Mouse (Mus musculus): ENCODE measurements around the gene Fkbp10. TPM values are rescaled to one million over a fixed set of nuclear protein-coding genes. Genes with fewer than 3 reads are reported as not detected.

Fkbp10 gene
- polyA plus RNA-seq, 1 experiment from 2014 or later, result 23.3 TPM

- no peaks in the 10 kb centered on the region for H3K9me3 ChIP-seq
- H3K4me3 ChIP-seq, result no peak overlapping the region
- H3K27me3 ChIP-seq (replicated peaks), result no peaks in the 10 kb centered on the region
- no peak overlapping the region for H3K9ac ChIP-seq
- H3K27ac ChIP-seq, result peak overlapping the region; percentile 27
- H3K4me1 ChIP-seq, result no peaks in the 10 kb centered on the region
- no peak overlapping the region for H3K4me2 ChIP-seq
- H3K36me3 ChIP-seq (replicated peaks), result peaks cover 12% of the 10 kb centered on the region; the same call in 1 of the 2 replicates
- 73% methylated on average over 9 of the region's 9 CpGs for WGBS
- no peak for ATAC-seq (replicated peaks)
Measured at GRCm38 (mm10) chr11:100428612-100429199, 13.2 kb downstream of the Fkbp10 start.

GRCm38 (mm10) chr11:100430052-100430451, 14.6 kb downstream of the Fkbp10 start:
- no peak for ATAC-seq (replicated peaks)
- H3K27me3 ChIP-seq (replicated peaks), result no peaks in the 10 kb centered on the region
- H3K36me3 ChIP-seq (replicated peaks), result peaks cover 12% of the 10 kb centered on the region; the same call in 1 of the 2 replicates
- no peaks in the 10 kb centered on the region for H3K9me3 ChIP-seq
- H3K4me1 ChIP-seq, result no peaks in the 10 kb centered on the region
- no peak overlapping the region for H3K9ac ChIP-seq
- H3K27ac ChIP-seq, result no peak overlapping the region
- no peak overlapping the region for H3K4me3 ChIP-seq
- no peak overlapping the region for H3K4me2 ChIP-seq
- 84% methylated on average over 7 of the region's 7 CpGs for WGBS

- Histone ChIP-seq H3K9me3 (no peaks in the 10 kb centered on the region), H3K27ac (no peak overlapping the region), H3K9ac (no peak overlapping the region), H3K36me3 (replicated peaks) (peaks cover 16% of the 10 kb centered on the region; the same call in 1 of the 2 replicates), H3K4me2 (no peak overlapping the region), H3K4me3 (no peak overlapping the region), H3K27me3 (replicated peaks) (no peaks in the 10 kb centered on the region), H3K4me1 (no peaks in the 10 kb centered on the region)
- no peak for ATAC-seq (replicated peaks)
- 98% methylated on average over 5 of the region's 5 CpGs for whole genome bisulfite sequencing
Measured at GRCm38 (mm10) chr11:100432002-100432401, 16.5 kb downstream of the Fkbp10 start.

- H3K9me3 ChIP-seq, result no peaks in the 10 kb centered on the region
- no peak overlapping the region for H3K9ac ChIP-seq
- no peak overlapping the region for H3K4me3 ChIP-seq
- peaks cover 9% of the 10 kb centered on the region; the same call in 1 of the 2 replicates for H3K36me3 ChIP-seq (replicated peaks)
- no peak overlapping the region for H3K27ac ChIP-seq
- H3K4me2 ChIP-seq, result no peak overlapping the region
- 36% methylated on average over 9 of the region's 9 CpGs for WGBS
- no peaks in the 10 kb centered on the region for H3K27me3 ChIP-seq (replicated peaks)
- peaks cover 17% of the 10 kb centered on the region for H3K4me1 ChIP-seq
- no peak for ATAC-seq (replicated peaks)
Measured at GRCm38 (mm10) chr11:100435678-100436246, 20.3 kb downstream of the Fkbp10 start.

GRCm38 (mm10) chr11:100437901-100438300, 22.4 kb downstream of the Fkbp10 start:
- 80% methylated on average over 1 of the region's 1 CpGs for WGBS
- Histone ChIP-seq H3K4me1 (peaks cover 23% of the 10 kb centered on the region), H3K36me3 (replicated peaks) (peaks cover 6% of the 10 kb centered on the region; the same call in 1 of the 2 replicates), H3K9me3 (no peaks in the 10 kb centered on the region), H3K9ac (no peak overlapping the region), H3K27ac (no peak overlapping the region), H3K4me3 (no peak overlapping the region), H3K4me2 (no peak overlapping the region), H3K27me3 (replicated peaks) (no peaks in the 10 kb centered on the region)
- no peak for ATAC-seq (replicated peaks)

- ATAC-seq (replicated peaks), result peak; percentile 96
- Histone ChIP-seq H3K36me3 (replicated peaks) (no peaks in the 10 kb centered on the region; the same call in 1 of the 2 replicates), H3K27ac (peak overlapping the region; percentile 76), H3K4me2 (peak overlapping the region; percentile 59), H3K4me1 (peaks cover 23% of the 10 kb centered on the region), H3K9ac (peak overlapping the region; percentile 66), H3K9me3 (no peaks in the 10 kb centered on the region), H3K4me3 (peak overlapping the region; percentile 54), H3K27me3 (replicated peaks) (no peaks in the 10 kb centered on the region)
- 2% methylated on average over 45 of the region's 52 CpGs for WGBS
Measured at GRCm38 (mm10) chr11:100440691-100441522, 25.4 kb downstream of the Fkbp10 start.

GRCm38 (mm10) chr11:100441797-100442196, 26.3 kb downstream of the Fkbp10 start, which contains the start of the genes Nt5c3b and Klhl10:
Gene Nt5c3b, minus strand, starts transcription at chr11:100441808.
Gene Klhl10, plus strand, starts transcription at chr11:100441917.
- ATAC-seq (replicated peaks), result no peak
- H3K9ac ChIP-seq, result peak within 1 kb of the TSS; percentile 66

GRCm38 (mm10) chr11:100442625-100443024, 27.1 kb downstream of the Fkbp10 start:
- no peak overlapping the region for H3K4me3 ChIP-seq
- H3K9me3 ChIP-seq, result no peaks in the 10 kb centered on the region
- no peaks in the 10 kb centered on the region for H3K36me3 ChIP-seq (replicated peaks)
- ATAC-seq (replicated peaks), result no peak
- H3K4me1 ChIP-seq, result peaks cover 23% of the 10 kb centered on the region
- H3K27me3 ChIP-seq (replicated peaks), result no peaks in the 10 kb centered on the region
- no peak overlapping the region for H3K9ac ChIP-seq
- no peak overlapping the region for H3K4me2 ChIP-seq
- H3K27ac ChIP-seq, result no peak overlapping the region
- WGBS, result 83% methylated on average over 6 of the region's 6 CpGs

More at GRCm38 (mm10) chr11:100441797-100442196, 26.3 kb downstream of the Fkbp10 start, which contains the start of the genes Nt5c3b and Klhl10:
- Histone ChIP-seq H3K36me3 (replicated peaks) (no peaks in the 10 kb centered on the region), H3K27me3 (replicated peaks) (no peaks in the 10 kb centered on the region), H3K27ac (peak within 1 kb of the TSS; percentile 76), H3K9me3 (no peaks in the 10 kb centered on the region), H3K4me3 (peak within 1 kb of the TSS; percentile 54), H3K4me1 (peaks cover 23% of the 10 kb centered on the region), H3K4me2 (peak within 1 kb of the TSS; percentile 59)
- whole genome bisulfite sequencing, result 87% methylated on average over 8 of the region's 8 CpGs

- ATAC-seq (replicated peaks), result no peak
- H3K4me1 ChIP-seq, result no peaks in the 10 kb centered on the region
- peaks cover 8% of the 10 kb centered on the region for H3K36me3 ChIP-seq (replicated peaks)
- no peak overlapping the region for H3K27ac ChIP-seq
- no peak overlapping the region for H3K4me3 ChIP-seq
- no peak overlapping the region for H3K9ac ChIP-seq
- no peaks in the 10 kb centered on the region for H3K9me3 ChIP-seq
- no peaks in the 10 kb centered on the region for H3K27me3 ChIP-seq (replicated peaks)
- WGBS, result 90% methylated on average over 4 of the region's 4 CpGs
- no peak overlapping the region for H3K4me2 ChIP-seq
Measured at GRCm38 (mm10) chr11:100457247-100457646, 41.8 kb downstream of the Fkbp10 start.

GRCm38 (mm10) chr11:100457711-100458110, 42.2 kb downstream of the Fkbp10 start:
- Histone ChIP-seq H3K4me3 (no peak overlapping the region), H3K27ac (no peak overlapping the region), H3K27me3 (replicated peaks) (no peaks in the 10 kb centered on the region), H3K9me3 (no peaks in the 10 kb centered on the region), H3K36me3 (replicated peaks) (peaks cover 10% of the 10 kb centered on the region), H3K4me1 (no peaks in the 10 kb centered on the region), H3K9ac (no peak overlapping the region), H3K4me2 (no peak overlapping the region)
- WGBS, result 94% methylated on average over 5 of the region's 5 CpGs
- ATAC-seq (replicated peaks), result no peak

GRCm38 (mm10) chr11:100462699-100463098, 47.2 kb downstream of the Fkbp10 start:
- H3K36me3 ChIP-seq (replicated peaks), result peaks cover 14% of the 10 kb centered on the region
- H3K4me3 ChIP-seq, result no peak overlapping the region
- no peaks in the 10 kb centered on the region for H3K4me1 ChIP-seq
- no peaks in the 10 kb centered on the region for H3K9me3 ChIP-seq
- H3K4me2 ChIP-seq, result no peak overlapping the region
- no peak overlapping the region for H3K9ac ChIP-seq
- no peaks in the 10 kb centered on the region for H3K27me3 ChIP-seq (replicated peaks)
- no peak overlapping the region for H3K27ac ChIP-seq
- WGBS, result 94% methylated on average over 10 of the region's 10 CpGs
- ATAC-seq (replicated peaks), result no peak

GRCm38 (mm10) chr11:100465229-100465792, 49.8 kb downstream of the Fkbp10 start:
- Histone ChIP-seq H3K4me2 (no peak overlapping the region), H3K9me3 (no peaks in the 10 kb centered on the region), H3K36me3 (replicated peaks) (peaks cover 12% of the 10 kb centered on the region; the same call in 1 of the 2 replicates), H3K4me3 (no peak overlapping the region), H3K27me3 (replicated peaks) (no peaks in the 10 kb centered on the region), H3K27ac (no peak overlapping the region), H3K9ac (no peak overlapping the region), H3K4me1 (peaks cover 20% of the 10 kb centered on the region)
- WGBS, result 86% methylated on average over 1 of the region's 1 CpGs
- ATAC-seq (replicated peaks), result no peak

All from midbrain, embryonic 15.5 days (tissue).